Mouse (Mus musculus) cerebellum, adult 2 months (tissue): ENCODE measurements at regions not wholly inside any gene's neighbourhood (a gene's known extent, or its start where the extent isn't known, plus 50 kb on each side); places are given as distances from the start of the nearest gene placed in this dataset.

ENCODE experiments used
- DNase-seq, 2 experiments: peaks; one replicate each; pipeline ENCODE4 v3.0.0; 2021
- H3K27ac ChIP-seq: fragments of 200-500 bp; 2 replicates; pipeline ENCODE4 v1.5.1; 2012; ENCODE audit warnings: low read length, control low read depth, inconsistent platforms; ENCODE audit not compliant: insufficient read depth
- H3K27me3 ChIP-seq: fragments of 200-500 bp; 2 replicates; pipeline ENCODE4 v1.6.1; 2012; ENCODE audit warnings: inconsistent platforms, mild to moderate bottlenecking, low read length, moderate library complexity; ENCODE audit not compliant: control insufficient read depth, insufficient read depth
- H3K4me1 ChIP-seq: fragments of 200-500 bp; 2 replicates; pipeline ENCODE4 v1.6.1; 2011; ENCODE audit warnings: low read length; ENCODE audit not compliant: control insufficient read depth, insufficient read depth
- H3K4me3 ChIP-seq: fragments of 200-500 bp; replicated peaks from 2 replicates; pipeline ENCODE3; 2011; ENCODE audit warnings: mild to moderate bottlenecking, low read depth, low read length, control low read depth; ENCODE audit not compliant: insufficient read depth
- CTCF ChIP-seq: fragments of 200-500 bp; IDR thresholded peaks from 2 replicates; pipeline ENCODE4 v1.5.1; 2011; ENCODE audit warnings: low read depth, mild to moderate bottlenecking, control low read depth, low read length, moderate library complexity, borderline replicate concordance; ENCODE audit not compliant: insufficient read depth
- POLR2A ChIP-seq: fragments of 200-500 bp; IDR thresholded peaks from 2 replicates; pipeline ENCODE4 v1.6.1; 2011; ENCODE audit warnings: low read length, control low read depth, borderline replicate concordance; ENCODE audit not compliant: insufficient read depth
- WGBS: fragments of 180-500 bp; shearing (Covaris S2); methylation state at CpG from one replicate; pipeline ENCODE4 v1.1.7; 2018; 5-methylcytosine and 5-hydroxymethylcytosine counted together

GRCm38 (mm10) chr14:71799861-71800260 lies 691.8 kb downstream of the Gm9195 start:
- TF ChIP-seq POLR2A (no peak), CTCF (no peak)
- no peak overlapping the region for H3K27ac ChIP-seq
- no peak for DNase-seq

DNA sequence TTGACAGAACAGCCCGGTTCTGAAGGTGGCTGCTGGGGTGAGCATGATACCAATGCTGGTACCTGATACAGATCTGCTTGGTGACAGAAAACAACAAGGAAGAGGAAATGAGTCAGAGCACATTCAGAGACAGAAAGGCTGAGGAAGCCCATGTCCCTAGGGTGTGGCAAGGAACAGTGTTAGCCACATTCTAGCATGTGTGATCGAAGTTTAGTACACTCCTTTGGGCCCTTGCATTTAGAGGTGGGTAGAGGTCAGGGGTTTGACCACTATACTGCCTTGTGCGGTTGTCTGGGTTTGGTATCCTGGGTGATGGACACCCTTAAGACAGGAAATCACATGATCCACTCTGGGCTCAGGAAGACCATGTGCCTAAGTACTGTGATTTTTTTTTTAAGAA lies 695.9 kb downstream of the Gm9195 start:
- WGBS, result 91% methylated on average over 3 of the region's 3 CpGs
- Histone ChIP-seq H3K4me3 (no peak overlapping the region), H3K4me1 (no peaks in the 10 kb centered on the region), H3K27me3 (no peaks in the 10 kb centered on the region), H3K27ac (no peak overlapping the region)
- TF ChIP-seq POLR2A (no peak), CTCF (no peak)
- DNase-seq, result no peak

More at GRCm38 (mm10) chr14:71799861-71800260, 691.8 kb downstream of the Gm9195 start:
- 15% methylated on average over 4 of the region's 4 CpGs for WGBS
- no peaks in the 10 kb centered on the region for H3K27me3 ChIP-seq
- no peaks in the 10 kb centered on the region for H3K4me1 ChIP-seq
- H3K4me3 ChIP-seq, result no peak overlapping the region

GRCm38 (mm10) chr14:71776990-71777525 lies 714.6 kb downstream of the Gm9195 start:
- H3K27ac ChIP-seq, result no peak overlapping the region
- 49% methylated on average over 1 of the region's 1 CpGs for WGBS
- H3K4me1 ChIP-seq, result no peaks in the 10 kb centered on the region
- H3K4me3 ChIP-seq, result no peak overlapping the region
- DNase-seq, result no peak
- H3K27me3 ChIP-seq, result no peaks in the 10 kb centered on the region
- no peak for TF ChIP-seq POLR2A
- no peak for TF ChIP-seq CTCF

- DNase-seq, result no peak
- H3K27ac ChIP-seq, result no peak overlapping the region
- H3K27me3 ChIP-seq, result no peaks in the 10 kb centered on the region
- no peaks in the 10 kb centered on the region for H3K4me1 ChIP-seq
- no peak overlapping the region for H3K4me3 ChIP-seq
- WGBS, result 12% methylated on average over 1 of the region's 1 CpGs
- no peak for TF ChIP-seq POLR2A
- no peak for TF ChIP-seq CTCF
Measured at GRCm38 (mm10) chr14:71766856-71767255, 724.8 kb downstream of the Gm9195 start.

GRCm38 (mm10) chr14:71728542-71728941 lies 763.1 kb downstream of the Gm9195 start:
- Histone ChIP-seq H3K4me3 (no peak overlapping the region), H3K4me1 (no peaks in the 10 kb centered on the region), H3K27ac (no peak overlapping the region), H3K27me3 (no peaks in the 10 kb centered on the region; the same call in 1 of the 2 replicates)
- no peak for DNase-seq
- no peak for TF ChIP-seq CTCF
- TF ChIP-seq POLR2A, result no peak
- WGBS, result 94% methylated on average over 4 of the region's 4 CpGs

- peak in 1 of 2 experiments; percentile 2 for DNase-seq
- Histone ChIP-seq H3K27ac (no peak overlapping the region), H3K4me1 (no peaks in the 10 kb centered on the region), H3K4me3 (no peak overlapping the region), H3K27me3 (no peaks in the 10 kb centered on the region; the same call in 1 of the 2 replicates)
- WGBS, result 14% methylated on average over 2 of the region's 2 CpGs
- TF ChIP-seq POLR2A (no peak), CTCF (no peak)
Measured at GRCm38 (mm10) chr14:71723526-71723925, 768.1 kb downstream of the Gm9195 start.

- TF ChIP-seq CTCF (no peak), POLR2A (no peak)
- Histone ChIP-seq H3K27ac (no peak overlapping the region), H3K27me3 (no peaks in the 10 kb centered on the region), H3K4me1 (no peaks in the 10 kb centered on the region), H3K4me3 (no peak overlapping the region)
- 57% methylated on average over 5 of the region's 5 CpGs for WGBS
- no peak for DNase-seq
Measured at GRCm38 (mm10) chr14:71709528-71710289, 781.9 kb downstream of the Gm9195 start.
